Mouse (Mus musculus): ENCODE results near the gene Sema4b. TPM values are rescaled to one million over a fixed set of nuclear protein-coding genes. Genes with fewer than 3 reads are reported as not detected.
A peak's percentile ranks its signal among the peaks of the same experiment; 100 is the strongest.

The Sema4b gene
- 19.8 TPM for polyA plus RNA-seq (2012; fragmentation: generic; extraction: Trizol)
- long read RNA-seq, experiment 1, partial matches to known transcripts = 0 of 17 reads
- long read RNA-seq, experiment 1, other reads (novel, unspliced or antisense) = 13 of 17 reads
- long read RNA-seq, experiment 2, transcript Sema4b-204 (14 exons, 3,760 nt) = major isoform, 37 of 63 reads
- long read RNA-seq, experiment 2, transcript Sema4b-201 (15 exons, 3,949 nt) = minor isoform, 15 of 63 reads
- long read RNA-seq, experiment 2, partial matches to known transcripts = 2 of 63 reads
- long read RNA-seq, experiment 2, other reads (novel, unspliced or antisense) = 9 of 63 reads

DNA sequence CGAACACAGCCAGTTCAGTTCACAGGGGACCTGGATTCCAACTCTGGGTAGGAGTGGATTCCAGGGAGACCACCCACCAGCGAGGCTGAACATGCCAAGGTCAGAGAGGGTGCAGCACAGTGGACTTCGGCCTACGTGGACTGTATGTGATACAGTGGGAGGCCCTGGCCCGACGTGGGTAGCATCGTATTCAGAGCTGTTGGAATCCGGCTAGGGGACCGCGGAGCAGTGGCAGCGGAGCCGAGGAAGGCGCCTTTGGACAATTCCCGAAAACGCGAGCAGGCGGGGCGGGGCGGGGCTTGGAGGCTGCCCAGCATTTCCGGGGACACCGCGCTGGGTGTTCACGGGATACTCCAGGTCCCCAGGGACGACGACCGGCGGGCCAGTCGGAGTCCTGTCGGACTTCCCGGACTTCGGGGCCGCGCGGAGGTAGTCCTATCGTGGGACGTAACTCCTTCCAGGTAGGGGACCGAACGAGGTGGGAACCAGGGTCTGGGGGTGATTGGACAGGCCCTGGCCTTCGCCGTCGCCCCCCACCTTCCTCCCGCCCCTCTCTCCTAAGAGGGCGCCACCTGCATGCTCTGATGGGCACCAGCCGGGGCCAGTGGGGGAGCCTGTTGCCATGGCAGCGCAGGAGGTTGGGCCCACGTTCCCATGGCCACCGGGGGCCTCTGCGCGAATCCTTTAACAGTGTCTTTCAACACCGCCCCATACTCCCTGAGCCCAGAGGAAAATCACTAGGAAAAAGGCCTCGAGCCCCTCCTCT, at the start of gene Sema4b:
Sema4b (plus strand) TSS at position 311 of the 766 bp plus-strand sequence.
- H3ac ChIP-seq (ENCODE audit: control insufficient read depth, insufficient read length, low read depth) = peak within 1 kb of the TSS; percentile 63
- peak within 1 kb of the TSS; percentile 34 for H3K4me3 ChIP-seq (ENCODE audit: insufficient read depth, poor library complexity, severe bottlenecking)
- H3K27me3 ChIP-seq (ENCODE audit: control insufficient read depth, insufficient read depth, insufficient read length) = no peaks in the 10 kb centered on the region
- no peaks in the 10 kb centered on the region for H3K36me3 ChIP-seq (ENCODE audit: control insufficient read depth, insufficient read depth)
- peaks cover 25% of the 10 kb centered on the region for H3K79me3 ChIP-seq (ENCODE audit: low read depth)
- TF ChIP-seq MAX (IDR thresholded peaks at IDR 0.05) (no peak), CTCF (IDR thresholded peaks at IDR 0.05; ENCODE audit: control insufficient read depth, insufficient read depth, insufficient read length) (no peak), CEBPB (IDR thresholded peaks at IDR 0.05; ENCODE audit: low read depth) (no peak), MYOD1 (IDR thresholded peaks at IDR 0.05; ENCODE audit: control insufficient read depth, insufficient read length, low read depth) (no peak), FOSL1 (IDR thresholded peaks at IDR 0.05; ENCODE audit: insufficient read depth, low read length, poor library complexity, severe bottlenecking) (no peak), MYOG (IDR thresholded peaks at IDR 0.05; ENCODE audit: control insufficient read depth, extremely low read depth, insufficient read length) (no peak)
- H3K79me2 ChIP-seq (ENCODE audit: control insufficient read depth, insufficient read depth) = peaks cover 44% of the 10 kb centered on the region

DNA sequence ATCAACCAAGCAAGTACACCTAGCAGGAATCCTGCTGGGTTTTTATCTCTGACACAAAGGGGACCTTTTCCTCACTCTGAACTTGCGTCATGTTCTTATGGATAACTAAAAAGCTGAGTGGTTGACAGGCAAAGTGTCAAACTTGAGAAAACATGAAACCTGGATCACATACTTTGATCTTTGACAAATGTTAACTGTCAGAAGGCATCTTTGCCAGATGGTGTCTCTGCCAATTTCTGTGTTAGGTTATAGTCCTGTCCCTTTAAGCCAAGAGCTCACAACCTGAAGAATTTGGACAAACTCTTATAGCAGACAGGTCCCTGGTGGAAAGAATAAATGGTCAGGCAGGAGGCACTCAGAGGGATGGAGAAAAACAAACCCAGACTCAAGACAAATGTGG, 48.3 kb upstream of the Sema4b start:
- no peaks in the 10 kb centered on the region for H3K27me3 ChIP-seq (ENCODE audit: control insufficient read depth, insufficient read depth, insufficient read length)
- TF ChIP-seq MYOG (IDR thresholded peaks at IDR 0.05; ENCODE audit: control insufficient read depth, extremely low read depth, insufficient read length) = no peak
- no peak for TF ChIP-seq USF1 (IDR thresholded peaks at IDR 0.05; ENCODE audit: low read depth)
- TF ChIP-seq FOSL1 (IDR thresholded peaks at IDR 0.05; ENCODE audit: insufficient read depth, low read length, poor library complexity, severe bottlenecking) = no peak
- no peak for TF ChIP-seq CEBPB (IDR thresholded peaks at IDR 0.05; ENCODE audit: low read depth)
- no peak for TF ChIP-seq MAX (IDR thresholded peaks at IDR 0.05)
- TF ChIP-seq CTCF (IDR thresholded peaks at IDR 0.05; ENCODE audit: control insufficient read depth, insufficient read depth, insufficient read length) = no peak
- TF ChIP-seq MYOD1 (IDR thresholded peaks at IDR 0.05; ENCODE audit: control insufficient read depth, insufficient read length, low read depth) = no peak
- H3K79me3 ChIP-seq (ENCODE audit: low read depth) = no peaks in the 10 kb centered on the region
- H3ac ChIP-seq (ENCODE audit: control insufficient read depth, insufficient read length, low read depth) = no peak overlapping the region
- H3K79me2 ChIP-seq (ENCODE audit: control insufficient read depth, insufficient read depth) = no peaks in the 10 kb centered on the region
- no peak overlapping the region for H3K4me3 ChIP-seq (ENCODE audit: insufficient read depth, poor library complexity, severe bottlenecking)
- H3K36me3 ChIP-seq (ENCODE audit: control insufficient read depth, insufficient read depth) = no peaks in the 10 kb centered on the region

DNA sequence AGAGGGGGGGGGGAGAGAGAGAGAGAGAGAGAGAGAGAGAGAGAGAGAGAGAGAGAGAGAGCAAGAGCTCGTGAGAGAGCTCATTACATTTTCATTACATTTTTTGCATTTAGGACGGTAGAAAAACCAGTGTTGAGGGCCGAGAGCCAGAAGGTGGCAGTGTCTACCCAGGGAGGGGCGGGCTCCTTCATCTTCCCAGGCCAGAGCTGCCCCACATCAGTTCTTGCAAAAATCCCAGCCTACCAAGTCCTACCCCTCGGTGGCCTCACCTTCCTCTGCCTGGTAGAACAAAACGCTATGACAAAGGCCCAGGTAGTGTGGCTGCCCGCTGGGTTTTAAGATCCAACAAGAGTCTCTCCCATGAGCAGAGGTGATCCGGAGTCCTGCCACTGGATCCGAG, 45.8 kb upstream of the Sema4b start:
- TF ChIP-seq CTCF (IDR thresholded peaks at IDR 0.05; ENCODE audit: control insufficient read depth, insufficient read depth, insufficient read length) (peak; percentile 72), MAX (IDR thresholded peaks at IDR 0.05) (no peak)
- Histone ChIP-seq H3K27me3 (ENCODE audit: control insufficient read depth, insufficient read depth, insufficient read length) (no peaks in the 10 kb centered on the region), H3ac (ENCODE audit: control insufficient read depth, insufficient read length, low read depth) (no peak overlapping the region), H3K4me3 (ENCODE audit: insufficient read depth, poor library complexity, severe bottlenecking) (no peak overlapping the region), H3K79me2 (ENCODE audit: control insufficient read depth, insufficient read depth) (no peaks in the 10 kb centered on the region), H3K36me3 (ENCODE audit: control insufficient read depth, insufficient read depth) (no peaks in the 10 kb centered on the region), H3K79me3 (ENCODE audit: low read depth) (no peaks in the 10 kb centered on the region)

DNA sequence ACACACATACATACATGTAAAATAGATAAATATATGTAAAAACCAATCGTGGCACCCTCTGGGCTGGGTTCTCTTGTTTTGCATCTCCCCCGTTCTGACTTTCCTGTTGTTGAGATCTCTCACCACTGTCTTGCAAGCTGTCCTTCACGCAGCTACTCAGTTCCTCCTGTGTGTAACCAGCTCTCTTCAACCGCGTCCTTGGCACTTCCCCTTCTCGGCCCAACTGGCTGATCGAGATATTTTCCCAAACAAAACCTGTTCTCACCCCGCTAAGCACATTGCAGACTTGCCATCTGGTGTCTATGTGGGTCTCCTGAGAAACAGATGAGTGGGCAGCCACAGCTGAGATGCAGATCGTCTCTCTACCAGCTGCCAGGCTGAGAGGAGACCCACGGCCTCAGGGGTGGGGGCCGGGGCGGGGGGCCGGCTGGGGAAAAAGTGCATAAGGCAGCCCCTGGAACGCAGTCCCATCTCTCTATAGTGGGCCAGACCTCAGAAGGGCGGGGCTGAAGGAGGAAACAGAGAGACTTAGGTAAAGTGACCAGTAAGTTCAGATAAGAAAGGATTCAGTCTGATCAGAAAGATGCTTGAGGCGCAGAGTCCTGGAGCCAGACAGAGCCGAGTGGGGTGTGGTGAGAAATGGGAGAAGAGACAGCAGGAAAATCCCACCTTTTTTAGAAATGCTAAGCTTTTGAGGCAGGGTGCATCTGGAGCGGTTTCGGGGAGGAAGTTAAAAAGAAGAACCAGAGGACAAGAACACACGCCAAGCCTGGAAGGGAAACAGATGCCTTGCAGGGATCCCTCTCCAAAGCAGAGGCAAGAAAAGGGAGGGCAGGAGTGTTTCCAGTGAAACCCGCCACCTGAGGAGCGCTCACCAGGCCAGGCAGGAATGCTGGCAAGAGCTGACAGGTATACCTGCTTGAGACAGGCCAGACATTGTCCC, 43.0 kb upstream of the Sema4b start:
- Histone ChIP-seq H3K36me3 (ENCODE audit: control insufficient read depth, insufficient read depth) (no peaks in the 10 kb centered on the region), H3K79me2 (ENCODE audit: control insufficient read depth, insufficient read depth) (no peaks in the 10 kb centered on the region), H3K4me3 (ENCODE audit: insufficient read depth, poor library complexity, severe bottlenecking) (no peak overlapping the region), H3K27me3 (ENCODE audit: control insufficient read depth, insufficient read depth, insufficient read length) (no peaks in the 10 kb centered on the region), H3ac (ENCODE audit: control insufficient read depth, insufficient read length, low read depth) (no peak overlapping the region), H3K79me3 (ENCODE audit: low read depth) (no peaks in the 10 kb centered on the region)
- no peak for TF ChIP-seq MAX (IDR thresholded peaks at IDR 0.05)
- no peak for TF ChIP-seq FOSL1 (IDR thresholded peaks at IDR 0.05; ENCODE audit: insufficient read depth, low read length, poor library complexity, severe bottlenecking)
- no peak for TF ChIP-seq MYOD1 (IDR thresholded peaks at IDR 0.05; ENCODE audit: control insufficient read depth, insufficient read length, low read depth)
- TF ChIP-seq USF1 (IDR thresholded peaks at IDR 0.05; ENCODE audit: low read depth) = no peak
- no peak for TF ChIP-seq CEBPB (IDR thresholded peaks at IDR 0.05; ENCODE audit: low read depth)
- no peak for TF ChIP-seq CTCF (IDR thresholded peaks at IDR 0.05; ENCODE audit: control insufficient read depth, insufficient read depth, insufficient read length)
- no peak for TF ChIP-seq MYOG (IDR thresholded peaks at IDR 0.05; ENCODE audit: control insufficient read depth, extremely low read depth, insufficient read length)

DNA sequence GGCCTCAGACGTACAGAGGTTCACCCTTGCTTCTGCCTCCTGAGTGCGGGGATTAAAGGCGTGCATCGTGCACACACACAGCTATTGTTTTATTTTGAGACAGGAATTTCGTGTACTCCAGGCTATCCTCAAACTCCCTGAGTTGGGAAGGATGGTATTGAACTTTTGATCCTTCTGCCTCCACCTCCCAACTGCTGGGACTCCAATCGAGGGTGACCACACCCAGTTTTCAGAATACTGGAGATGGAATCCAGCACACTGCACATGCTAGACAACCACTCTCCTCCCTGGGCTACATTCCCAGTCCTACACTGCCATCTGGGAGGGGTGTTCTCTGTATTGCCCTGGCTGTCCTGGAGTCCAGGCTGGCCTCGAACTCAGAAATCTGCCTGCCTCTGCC, 41.9 kb upstream of the Sema4b start:
- Histone ChIP-seq H3K27me3 (ENCODE audit: control insufficient read depth, insufficient read depth, insufficient read length) (no peaks in the 10 kb centered on the region), H3ac (ENCODE audit: control insufficient read depth, insufficient read length, low read depth) (no peak overlapping the region), H3K79me3 (ENCODE audit: low read depth) (no peaks in the 10 kb centered on the region), H3K79me2 (ENCODE audit: control insufficient read depth, insufficient read depth) (no peaks in the 10 kb centered on the region), H3K36me3 (ENCODE audit: control insufficient read depth, insufficient read depth) (no peaks in the 10 kb centered on the region), H3K4me3 (ENCODE audit: insufficient read depth, poor library complexity, severe bottlenecking) (no peak overlapping the region)
- no peak for TF ChIP-seq FOSL1 (IDR thresholded peaks at IDR 0.05; ENCODE audit: insufficient read depth, low read length, poor library complexity, severe bottlenecking)
- no peak for TF ChIP-seq MYOG (IDR thresholded peaks at IDR 0.05; ENCODE audit: control insufficient read depth, extremely low read depth, insufficient read length)
- no peak for TF ChIP-seq MYOD1 (IDR thresholded peaks at IDR 0.05; ENCODE audit: control insufficient read depth, insufficient read length, low read depth)
- TF ChIP-seq CTCF (IDR thresholded peaks at IDR 0.05; ENCODE audit: control insufficient read depth, insufficient read depth, insufficient read length) = no peak
- no peak for TF ChIP-seq USF1 (IDR thresholded peaks at IDR 0.05; ENCODE audit: low read depth)
- no peak for TF ChIP-seq CEBPB (IDR thresholded peaks at IDR 0.05; ENCODE audit: low read depth)
- TF ChIP-seq MAX (IDR thresholded peaks at IDR 0.05) = no peak

All from C2C12 (cell line).